Mouse (Mus musculus): ENCODE results near the gene Ccnd3.

The Ccnd3 gene

DNA sequence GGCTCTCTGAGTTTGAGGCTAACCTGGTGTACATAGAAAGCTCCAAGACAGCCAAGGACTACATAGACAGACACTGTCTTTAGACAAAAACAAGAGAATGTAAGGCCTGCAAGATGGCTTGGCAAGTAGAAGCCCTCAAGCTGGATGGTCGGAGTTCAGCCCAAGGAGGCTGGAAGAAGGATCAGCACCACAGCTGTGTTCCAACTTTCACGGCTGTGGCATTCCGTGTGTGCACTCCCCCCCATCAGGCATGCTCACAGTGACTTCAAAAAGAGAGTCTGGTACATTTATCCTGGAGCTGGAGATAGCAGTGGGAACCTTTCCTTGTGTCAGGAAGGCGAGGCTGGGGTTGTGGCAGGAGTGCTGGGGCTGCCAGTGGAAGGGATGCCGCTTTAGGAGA lies 121.2 kb downstream of the Ccnd3 start:
- no peak for DNase-seq

DNA sequence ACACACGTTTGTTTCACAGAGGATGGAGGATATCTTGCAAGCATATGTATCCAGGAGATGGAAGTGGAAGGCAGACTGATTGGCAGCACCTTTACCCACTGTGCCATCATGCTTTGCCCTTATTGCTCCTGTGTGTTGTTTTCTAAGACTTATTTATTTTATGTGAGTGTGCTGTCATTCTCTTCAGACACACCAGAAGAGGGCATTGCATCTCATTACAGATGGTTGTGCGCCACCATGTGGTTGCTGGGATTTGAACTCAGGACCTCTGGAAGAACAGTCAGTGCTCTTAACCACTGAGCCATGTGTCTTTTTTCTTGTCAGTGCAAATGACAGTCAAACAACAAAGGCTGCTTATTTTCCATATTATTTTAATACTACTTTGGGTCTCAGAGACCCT lies 122.9 kb downstream of the Ccnd3 start:
- DNase-seq: no peak

DNA sequence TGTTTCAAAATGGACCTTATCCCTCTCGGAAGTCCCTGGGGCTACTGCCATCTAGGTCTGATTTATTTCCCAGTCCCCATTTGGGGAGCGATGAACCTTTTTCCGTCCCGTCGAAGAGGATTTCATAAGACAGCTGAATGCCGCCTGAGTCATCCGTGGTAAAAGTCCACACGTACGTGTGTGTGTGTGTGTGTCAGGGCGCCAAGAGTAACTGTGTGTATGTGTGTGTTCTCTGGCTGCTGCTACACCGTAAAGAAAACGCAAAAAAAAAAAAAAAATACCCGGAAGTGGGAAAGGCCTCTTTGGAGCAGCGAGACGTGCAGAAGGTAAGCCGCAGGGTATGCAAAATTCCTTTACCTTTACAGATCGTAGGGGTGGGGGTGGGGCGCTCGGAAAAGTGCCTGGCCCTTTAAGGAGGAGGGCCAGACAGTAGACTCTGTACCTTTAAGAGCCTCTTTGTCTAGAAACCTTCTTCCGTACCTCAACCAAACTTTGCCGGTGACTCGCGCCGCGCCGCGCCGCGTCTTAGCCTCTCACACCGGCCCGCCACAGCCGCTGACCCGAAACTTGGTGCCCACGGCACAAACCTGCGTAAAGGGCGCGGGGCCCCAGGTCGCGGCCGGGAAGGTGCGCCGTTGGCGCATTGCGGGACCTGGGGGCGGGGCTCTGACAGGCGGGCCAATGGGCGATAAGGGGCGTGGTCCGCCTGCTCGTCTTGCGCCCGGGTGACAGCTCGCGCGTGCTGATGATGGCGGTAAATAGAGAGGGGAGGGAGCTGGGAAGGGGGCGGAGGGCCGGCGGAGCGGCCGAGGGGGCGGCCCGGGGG lies 124.2 kb downstream of the Ccnd3 start:
- DNase-seq: peak; percentile 96 to 98

DNA sequence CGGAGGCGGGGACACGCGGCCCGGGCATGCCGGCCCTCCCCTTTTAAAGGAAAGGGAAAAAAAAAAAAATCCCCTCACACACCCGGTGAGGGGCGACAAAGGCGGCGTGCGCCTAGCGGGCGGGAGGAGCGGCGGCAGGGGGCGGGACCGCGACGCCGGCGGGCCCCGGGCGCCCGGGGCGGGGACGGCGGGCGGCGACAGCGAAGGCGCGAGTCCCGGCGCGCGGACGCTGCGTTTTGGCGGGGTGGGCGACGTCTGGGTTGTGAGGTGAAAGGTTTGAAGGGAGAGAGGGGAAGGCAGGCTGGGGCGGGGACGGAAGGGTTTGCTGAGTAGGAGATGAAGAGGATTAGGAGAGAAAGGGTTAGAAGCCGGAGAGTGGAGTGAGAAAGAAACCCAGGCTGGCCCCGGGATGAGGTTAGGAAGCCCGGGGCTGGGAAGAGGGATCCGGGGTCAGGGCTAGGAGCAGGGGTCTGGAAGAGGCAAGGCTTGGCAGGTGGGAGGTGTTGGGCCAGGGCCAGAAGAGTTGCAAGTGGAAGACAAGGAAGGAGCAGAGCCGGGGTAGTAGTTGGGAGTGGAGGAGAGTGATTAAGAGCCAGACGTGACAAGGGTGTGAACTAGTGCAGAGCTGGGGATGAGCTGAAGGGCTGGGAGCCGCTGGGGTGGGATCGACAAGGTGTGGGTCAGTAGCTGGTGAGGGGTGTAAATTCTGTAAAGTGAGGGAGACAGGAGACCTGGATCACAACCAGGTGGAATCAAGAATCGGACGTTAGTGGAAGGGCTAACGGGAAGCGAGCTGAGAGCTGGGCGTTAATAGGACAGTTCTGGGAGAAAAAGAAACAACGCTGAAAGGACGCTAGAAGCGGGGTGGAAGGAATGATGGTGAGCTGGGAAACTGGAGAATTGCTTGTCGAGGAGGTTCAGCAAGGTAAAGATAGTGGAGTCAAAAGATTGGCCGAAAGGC lies 125.1 kb downstream of the Ccnd3 start:
- no peak for DNase-seq

DNA sequence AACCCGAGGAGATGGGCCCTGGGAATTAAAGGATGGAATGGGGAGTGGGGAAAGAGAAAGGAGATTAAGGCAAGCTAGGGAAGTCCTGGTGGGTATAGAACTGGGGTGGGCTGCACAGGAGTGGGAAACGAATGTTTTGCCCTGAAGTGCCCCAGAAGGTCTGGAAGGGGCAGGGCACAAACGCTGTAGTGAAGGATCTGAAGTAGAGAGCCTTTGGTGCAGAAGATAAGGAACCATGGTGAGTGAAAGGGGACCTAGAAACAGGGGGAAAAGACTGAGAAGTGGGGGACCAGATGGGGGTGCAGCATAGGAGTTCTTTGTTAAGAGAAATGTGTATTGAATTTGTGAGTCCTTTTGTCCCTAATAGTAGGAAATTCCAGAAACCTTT lies 125.8 kb downstream of the Ccnd3 start, which contains the start of gene Usp49:
TSS of gene Usp49 (plus strand) at position 13 of the 388 bp plus-strand sequence.
- no peak for DNase-seq

DNA sequence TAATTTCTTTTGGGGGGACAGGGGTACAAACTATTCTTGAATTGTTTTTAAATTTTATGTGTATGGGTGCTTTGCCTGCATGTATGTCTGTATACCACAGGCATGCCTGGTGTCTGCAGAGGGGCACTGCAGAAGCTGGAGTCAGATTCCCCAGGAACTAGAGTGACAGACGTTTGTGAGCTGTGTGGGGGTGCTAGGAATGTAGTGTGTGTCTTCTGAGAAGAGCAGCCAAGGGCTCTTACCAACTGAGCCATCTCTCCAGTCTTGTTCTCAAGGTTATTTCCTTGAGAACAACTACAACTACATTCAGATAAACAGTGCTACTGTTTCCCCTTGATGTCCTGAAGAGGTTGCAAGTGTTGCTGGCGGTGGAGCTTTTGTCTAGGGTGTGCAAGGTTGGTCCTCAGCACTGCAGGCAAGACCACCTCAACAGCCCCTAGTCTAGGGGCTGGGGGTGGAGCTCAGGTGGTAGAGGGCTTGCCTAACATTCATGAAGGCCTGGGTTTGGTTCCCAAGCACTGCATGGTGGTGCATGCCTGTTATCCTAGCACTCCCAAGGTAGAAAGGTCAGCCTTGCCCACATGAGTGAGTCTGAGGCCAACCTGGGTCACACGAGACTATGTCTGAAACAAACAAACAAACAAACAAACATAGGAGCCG lies 127.5 kb downstream of the Ccnd3 start:
- DNase-seq: no peak

DNA sequence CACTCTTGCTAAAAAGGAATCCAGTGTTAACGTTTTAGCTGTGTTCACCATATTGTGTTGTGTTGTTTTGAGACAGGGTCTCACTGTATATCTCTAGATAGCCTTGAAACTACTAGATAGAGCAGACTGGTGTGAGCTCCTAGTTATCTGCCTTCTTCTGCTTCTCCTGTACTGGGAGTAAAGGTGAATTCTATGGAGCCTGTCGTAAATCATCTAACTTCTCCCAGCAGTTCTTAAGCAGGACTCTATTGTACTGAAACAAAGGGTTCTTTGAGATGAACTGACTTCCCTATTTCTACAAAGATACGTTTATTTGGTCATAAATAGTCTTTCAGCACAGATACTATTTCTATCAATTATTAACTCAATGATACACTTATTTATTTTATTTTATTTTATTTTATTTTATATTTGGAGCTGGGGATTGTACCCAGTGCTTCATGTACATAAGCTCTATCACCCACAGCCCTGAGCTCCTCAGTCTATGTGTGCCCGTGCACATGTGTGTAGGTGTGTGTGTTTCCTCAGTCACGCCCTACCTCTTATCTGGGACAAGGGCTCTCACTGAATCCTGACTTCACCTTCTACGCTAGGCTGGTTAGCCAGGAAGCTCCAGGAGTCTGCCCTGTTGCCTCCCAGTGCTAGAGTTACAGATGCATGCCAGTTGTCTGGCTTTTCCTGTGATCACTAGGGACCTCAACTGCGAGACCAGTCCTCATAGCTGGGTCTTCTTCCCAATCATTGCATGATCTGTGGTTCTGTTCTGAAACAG lies 129.3 kb downstream of the Ccnd3 start:
- no peak for DNase-seq

DNA sequence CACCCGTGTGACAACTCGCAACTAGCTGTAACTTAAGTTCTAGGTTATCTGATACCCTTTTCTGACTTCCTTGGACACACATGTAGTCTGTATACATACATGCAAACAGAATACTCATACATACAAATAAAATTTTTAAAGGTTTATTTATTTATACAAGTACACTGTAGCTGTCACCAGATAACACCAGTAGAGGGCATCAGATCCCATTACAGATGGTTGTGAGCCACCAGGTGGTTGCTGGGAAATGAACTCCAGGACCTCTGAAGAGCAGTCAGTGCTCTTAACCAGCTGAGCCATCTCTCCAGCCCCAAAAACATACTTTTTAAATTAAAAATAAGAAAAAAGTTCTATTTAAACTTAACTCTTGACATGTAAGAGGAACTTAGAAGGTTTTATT lies 138.1 kb downstream of the Ccnd3 start:
- peak; percentile 14 to 27 for DNase-seq

DNA sequence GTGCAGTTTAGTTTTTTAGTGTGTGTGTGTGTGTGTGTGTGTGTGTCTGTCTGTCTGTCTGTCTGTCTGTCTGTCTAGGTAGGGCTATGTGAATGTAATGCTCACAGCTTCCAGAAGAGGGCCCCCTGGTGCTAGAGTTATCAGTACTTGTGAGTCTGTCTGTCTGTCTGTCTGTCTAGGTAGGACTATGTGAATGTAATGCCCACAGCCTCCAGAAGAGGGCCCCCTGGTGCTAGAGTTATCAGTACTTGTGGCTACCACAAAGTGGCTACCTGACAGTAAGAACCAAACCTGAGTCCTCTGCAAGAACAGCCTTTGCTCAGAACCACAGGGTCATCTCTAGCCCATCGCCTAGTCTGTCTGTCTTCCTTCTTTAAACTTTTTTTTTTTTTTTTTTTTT lies 141.8 kb downstream of the Ccnd3 start:
- peak; percentile 77 to 82 for DNase-seq

DNA sequence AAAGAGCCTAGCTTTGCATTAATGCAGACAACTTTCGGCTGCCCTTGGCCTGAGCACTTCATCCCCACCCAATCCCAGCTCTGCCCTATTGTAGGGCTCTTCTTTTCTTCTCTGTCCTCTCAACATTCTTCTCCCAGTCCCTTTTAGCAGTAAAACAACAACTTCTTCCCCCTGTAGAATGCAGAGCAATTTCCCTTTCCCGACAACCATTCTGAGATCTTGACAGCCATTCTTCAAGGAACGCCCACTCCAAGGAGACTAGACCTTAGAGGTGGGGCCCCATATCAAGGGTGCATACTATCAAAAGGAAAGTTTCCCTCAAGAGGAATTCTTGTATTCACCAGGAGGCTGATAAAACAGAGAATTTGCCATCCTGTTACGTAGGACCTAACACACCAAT lies 144.1 kb downstream of the Ccnd3 start:
- DNase-seq: no peak

Data from kidney, postnatal 36 days (tissue).